Mouse (Mus musculus): ENCODE measurements around the gene Tmem156. TPM values are rescaled to one million over a fixed set of nuclear protein-coding genes. Genes with fewer than 3 reads are reported as not detected.

Tmem156 gene
- polyA plus RNA-seq, 1 experiment from 2014 or later = 1.6 TPM

DNA sequence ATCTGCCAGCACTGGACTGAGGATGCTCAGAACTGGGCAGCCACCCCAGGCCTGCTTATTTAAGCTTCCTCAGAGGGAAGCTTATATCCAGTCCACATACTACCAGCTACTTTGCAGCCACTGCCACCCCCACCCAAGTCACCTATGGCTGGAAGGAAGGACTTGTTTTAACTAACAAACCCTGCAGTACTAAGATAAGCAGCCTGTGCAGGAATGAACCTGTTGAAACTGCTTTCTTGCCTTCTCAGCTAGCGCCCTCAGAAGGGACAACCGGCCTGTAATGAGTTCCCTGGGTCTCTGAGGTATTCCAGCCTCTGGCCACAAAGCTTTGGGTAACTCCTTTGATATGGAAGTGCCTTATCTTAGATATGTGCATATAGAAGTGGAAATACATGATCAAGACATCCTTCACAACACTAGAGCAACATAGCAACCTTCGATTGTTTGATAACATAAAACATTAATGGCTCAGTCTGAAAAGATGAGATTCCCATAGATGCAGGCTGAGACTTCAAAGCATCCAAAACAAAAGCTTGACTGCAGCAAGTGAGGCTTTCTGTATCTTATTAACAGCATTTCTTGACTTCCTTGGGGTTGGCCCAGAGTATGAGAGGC, 10.2 kb upstream of the Tmem156 start:
- DNase-seq (ENCODE audit: low spot score) (no peak), ATAC-seq (ENCODE audit: low FRiP score, low TSS enrichment) (0 out of 2 replicates have a peak, but pooled peaks have one; percentile 32)
- whole genome bisulfite sequencing = 70% methylated on average over 3 of the region's 3 CpGs
- Histone ChIP-seq H3K4me3 (ENCODE audit: low read depth, low read length) (no peak overlapping the region), H3K9me3 (ENCODE audit: control insufficient read depth, low read length) (no peaks in the 10 kb centered on the region), H3K36me3 (ENCODE audit: control insufficient read depth, insufficient read depth, low read length) (no peaks in the 10 kb centered on the region), H3K4me2 (replicated peaks; ENCODE audit: low read depth) (no peak overlapping the region), H3K27ac (replicated peaks) (no peak overlapping the region), H3K4me1 (replicated peaks; ENCODE audit: control insufficient read depth, insufficient read depth) (no peaks in the 10 kb centered on the region), H3K27me3 (ENCODE audit: control insufficient read depth, insufficient read depth, low read length) (no peaks in the 10 kb centered on the region), H3K9ac (ENCODE audit: low read length) (no peak overlapping the region)
- no peak for TF ChIP-seq EP300 (optimal IDR thresholded peaks at IDR 0.05)
- TF ChIP-seq CTCF (IDR thresholded peaks at IDR 0.05; ENCODE audit: low read depth) = no peak

DNA sequence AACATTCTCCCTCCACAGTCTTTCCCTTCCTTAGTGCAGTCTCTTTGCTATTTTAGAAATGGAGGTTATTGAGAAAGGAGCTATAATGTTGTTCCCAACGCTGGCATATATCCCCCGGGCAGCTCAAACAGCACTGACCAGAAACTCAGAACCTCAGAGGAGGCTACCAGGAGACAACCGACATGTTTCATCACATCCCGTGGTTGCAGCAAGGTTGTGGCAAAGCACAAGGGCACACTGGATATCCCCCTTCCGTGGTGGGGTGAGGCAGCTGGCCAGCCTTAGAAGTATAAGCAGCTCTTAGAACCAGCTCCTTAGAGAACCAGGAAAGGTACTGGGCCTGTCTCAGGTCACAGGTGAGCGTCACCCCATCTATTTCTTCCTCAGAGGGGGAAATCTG, 9.7 kb upstream of the Tmem156 start:
- Histone ChIP-seq H3K4me1 (replicated peaks; ENCODE audit: control insufficient read depth, insufficient read depth) (no peaks in the 10 kb centered on the region), H3K4me3 (ENCODE audit: low read depth, low read length) (no peak overlapping the region), H3K27me3 (ENCODE audit: control insufficient read depth, insufficient read depth, low read length) (no peaks in the 10 kb centered on the region), H3K9ac (ENCODE audit: low read length) (no peak overlapping the region), H3K27ac (replicated peaks) (no peak overlapping the region), H3K36me3 (ENCODE audit: control insufficient read depth, insufficient read depth, low read length) (no peaks in the 10 kb centered on the region), H3K9me3 (ENCODE audit: control insufficient read depth, low read length) (no peaks in the 10 kb centered on the region), H3K4me2 (replicated peaks; ENCODE audit: low read depth) (no peak overlapping the region)
- TF ChIP-seq CTCF (IDR thresholded peaks at IDR 0.05; ENCODE audit: low read depth) (no peak), EP300 (optimal IDR thresholded peaks at IDR 0.05) (no peak)
- no peak for DNase-seq (ENCODE audit: low spot score)
- 0 out of 2 replicates have a peak, but pooled peaks have one; percentile 4 for ATAC-seq (ENCODE audit: low FRiP score, low TSS enrichment)
- WGBS = 85% methylated on average over 6 of the region's 6 CpGs

DNA sequence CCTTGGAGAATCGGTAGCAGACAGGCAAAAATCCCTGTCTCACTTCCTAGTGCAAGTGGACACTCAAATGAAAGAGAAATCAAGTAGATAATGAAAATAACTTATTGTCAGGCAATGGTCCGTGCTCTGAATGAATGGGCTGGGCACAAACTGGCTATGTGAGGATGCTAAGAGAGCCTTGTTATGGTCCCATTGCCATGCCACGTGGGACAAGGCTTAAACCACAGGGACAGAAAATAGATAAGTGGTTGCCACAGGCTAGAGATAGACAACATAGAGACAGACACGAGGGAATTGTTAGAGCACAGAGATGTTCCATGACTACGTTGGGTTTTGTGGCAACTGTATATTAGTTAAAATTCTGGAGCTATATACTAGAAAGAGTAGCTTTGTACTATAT, 9.3 kb upstream of the Tmem156 start:
- no peaks in the 10 kb centered on the region for H3K9me3 ChIP-seq (ENCODE audit: control insufficient read depth, low read length)
- H3K4me2 ChIP-seq (replicated peaks; ENCODE audit: low read depth) = no peak overlapping the region
- H3K36me3 ChIP-seq (ENCODE audit: control insufficient read depth, insufficient read depth, low read length) = no peaks in the 10 kb centered on the region
- no peak for TF ChIP-seq CTCF (IDR thresholded peaks at IDR 0.05; ENCODE audit: low read depth)
- TF ChIP-seq EP300 (optimal IDR thresholded peaks at IDR 0.05) = no peak
- no peak overlapping the region for H3K9ac ChIP-seq (ENCODE audit: low read length)
- ATAC-seq (ENCODE audit: low FRiP score, low TSS enrichment) = no peak
- H3K27me3 ChIP-seq (ENCODE audit: control insufficient read depth, insufficient read depth, low read length) = no peaks in the 10 kb centered on the region
- DNase-seq (ENCODE audit: low spot score) = no peak
- H3K4me3 ChIP-seq (ENCODE audit: low read depth, low read length) = no peak overlapping the region
- H3K4me1 ChIP-seq (replicated peaks; ENCODE audit: control insufficient read depth, insufficient read depth) = no peaks in the 10 kb centered on the region
- no peak overlapping the region for H3K27ac ChIP-seq (replicated peaks)
- 78% methylated on average over 5 of the region's 5 CpGs for WGBS

DNA sequence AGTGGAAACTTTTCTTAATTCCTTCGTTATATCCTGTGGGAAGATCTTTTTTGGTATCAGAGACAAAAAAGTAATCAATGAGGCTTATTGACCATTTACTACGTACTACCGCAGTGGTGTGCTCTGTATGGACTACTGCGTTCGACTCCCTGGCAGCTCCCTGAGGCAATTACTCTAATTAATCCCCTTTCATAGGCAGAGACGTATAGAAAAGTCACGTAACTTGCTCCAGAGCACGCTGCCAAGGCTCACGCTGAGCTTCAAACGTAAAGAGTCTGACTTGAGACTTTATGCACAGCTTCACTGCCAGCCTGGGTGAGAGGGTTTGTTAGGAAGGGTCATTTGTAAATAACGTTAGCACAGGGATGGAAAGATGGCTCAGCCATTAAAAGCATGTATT, 8.1 kb upstream of the Tmem156 start:
- Histone ChIP-seq H3K9me3 (ENCODE audit: control insufficient read depth, low read length) (no peaks in the 10 kb centered on the region), H3K27ac (replicated peaks) (no peak overlapping the region), H3K4me1 (replicated peaks; ENCODE audit: control insufficient read depth, insufficient read depth) (no peaks in the 10 kb centered on the region), H3K9ac (ENCODE audit: low read length) (no peak overlapping the region), H3K4me3 (ENCODE audit: low read depth, low read length) (no peak overlapping the region), H3K27me3 (ENCODE audit: control insufficient read depth, insufficient read depth, low read length) (no peaks in the 10 kb centered on the region), H3K36me3 (ENCODE audit: control insufficient read depth, insufficient read depth, low read length) (no peaks in the 10 kb centered on the region), H3K4me2 (replicated peaks; ENCODE audit: low read depth) (no peak overlapping the region)
- ATAC-seq (ENCODE audit: low FRiP score, low TSS enrichment) (no peak), DNase-seq (ENCODE audit: low spot score) (no peak)
- TF ChIP-seq CTCF (IDR thresholded peaks at IDR 0.05; ENCODE audit: low read depth) (no peak), EP300 (optimal IDR thresholded peaks at IDR 0.05) (no peak)
- 70% methylated on average over 11 of the region's 11 CpGs for WGBS

DNA sequence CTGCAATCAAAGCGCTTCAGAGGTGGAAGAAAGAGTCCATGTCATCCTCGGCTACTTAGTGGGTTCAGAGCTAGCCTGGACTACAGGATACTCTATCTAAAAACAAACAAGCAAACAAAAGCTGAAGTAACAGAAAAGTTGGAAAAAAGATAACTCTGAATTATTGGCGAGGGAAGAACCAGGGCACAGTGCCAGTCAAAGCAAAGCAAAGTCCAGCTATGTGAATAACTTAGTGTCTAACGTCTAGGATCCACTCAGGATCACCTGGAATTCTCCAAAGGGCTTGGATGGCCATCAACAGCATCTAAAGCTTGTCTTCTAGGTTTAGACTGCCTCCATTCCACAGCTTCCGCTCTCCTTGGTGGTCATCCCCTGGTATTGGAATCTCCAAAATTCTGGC, 5.5 kb upstream of the Tmem156 start:
- Histone ChIP-seq H3K9me3 (ENCODE audit: control insufficient read depth, low read length) (no peaks in the 10 kb centered on the region), H3K27ac (replicated peaks) (no peak overlapping the region), H3K4me2 (replicated peaks; ENCODE audit: low read depth) (no peak overlapping the region), H3K36me3 (ENCODE audit: control insufficient read depth, insufficient read depth, low read length) (no peaks in the 10 kb centered on the region), H3K27me3 (ENCODE audit: control insufficient read depth, insufficient read depth, low read length) (no peaks in the 10 kb centered on the region), H3K4me1 (replicated peaks; ENCODE audit: control insufficient read depth, insufficient read depth) (no peaks in the 10 kb centered on the region; the same call in 1 of the 2 replicates), H3K4me3 (ENCODE audit: low read depth, low read length) (no peak overlapping the region), H3K9ac (ENCODE audit: low read length) (no peak overlapping the region)
- 74% methylated on average over 5 of the region's 5 CpGs for WGBS
- no peak for TF ChIP-seq EP300 (optimal IDR thresholded peaks at IDR 0.05)
- no peak for TF ChIP-seq CTCF (IDR thresholded peaks at IDR 0.05; ENCODE audit: low read depth)
- ATAC-seq (ENCODE audit: low FRiP score, low TSS enrichment) (no peak), DNase-seq (ENCODE audit: low spot score) (no peak)

DNA sequence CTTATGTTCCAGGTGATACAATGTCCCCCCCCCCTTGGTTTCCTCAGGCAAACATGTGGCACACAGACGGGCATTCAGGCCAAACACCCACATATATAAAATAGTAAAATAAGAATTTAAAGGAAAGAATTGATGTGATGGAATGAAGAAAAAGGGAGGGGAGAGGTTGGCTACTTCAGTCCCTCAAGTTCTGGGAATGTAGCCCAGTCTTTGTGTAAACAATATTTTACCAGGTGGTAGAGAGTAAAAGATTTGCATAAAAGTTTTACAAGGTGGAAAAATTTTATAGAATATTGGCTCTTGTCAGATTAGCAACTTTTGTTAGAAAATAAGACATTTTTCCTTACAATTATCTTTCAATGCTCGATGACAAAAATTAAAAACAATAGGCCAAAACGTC, 4.9 kb upstream of the Tmem156 start:
- WGBS = 43% methylated on average over 3 of the region's 3 CpGs
- Histone ChIP-seq H3K9me3 (ENCODE audit: control insufficient read depth, low read length) (no peaks in the 10 kb centered on the region), H3K4me2 (replicated peaks; ENCODE audit: low read depth) (no peak overlapping the region), H3K36me3 (ENCODE audit: control insufficient read depth, insufficient read depth, low read length) (no peaks in the 10 kb centered on the region), H3K27ac (replicated peaks) (no peak overlapping the region), H3K4me1 (replicated peaks; ENCODE audit: control insufficient read depth, insufficient read depth) (no peaks in the 10 kb centered on the region; the same call in 1 of the 2 replicates), H3K9ac (ENCODE audit: low read length) (no peak overlapping the region), H3K27me3 (ENCODE audit: control insufficient read depth, insufficient read depth, low read length) (no peaks in the 10 kb centered on the region), H3K4me3 (ENCODE audit: low read depth, low read length) (no peak overlapping the region)
- no peak for TF ChIP-seq EP300 (optimal IDR thresholded peaks at IDR 0.05)
- TF ChIP-seq CTCF (IDR thresholded peaks at IDR 0.05; ENCODE audit: low read depth) = no peak
- ATAC-seq (ENCODE audit: low FRiP score, low TSS enrichment) (no peak), DNase-seq (ENCODE audit: low spot score) (no peak)

Measured in stomach, postnatal 0 days (tissue).